Mouse (Mus musculus): ENCODE measurements at regions not wholly inside any gene's neighbourhood (a gene's known extent, or its start where the extent isn't known, plus 50 kb on each side); places are given as distances from the start of the nearest gene placed in this dataset.

GRCm38 (mm10) chr2:50535085-50535878, 238.7 kb upstream of the Mmadhc start:
- TF ChIP-seq CTCF (IDR thresholded peaks at IDR 0.05; ENCODE audit: extremely low read depth, insufficient read length, insufficient replicate concordance, low read depth, low read length): no peak
- TF ChIP-seq POLR2A (IDR thresholded peaks at IDR 0.05; ENCODE audit: low read depth, low read length): no peak

Measured in small intestine, adult 2 months (tissue).